Mouse (Mus musculus) adrenal gland, adult 18-20 months (tissue): ENCODE measurements around the gene Poldip2. TPM values are rescaled to one million over a fixed set of nuclear protein-coding genes. Genes with fewer than 3 reads are reported as not detected.

ENCODE experiments used
- DNase-seq, 2 experiments: peaks; one replicate each; pipeline ENCODE4 v3.0.0; 2021 to 2022; ENCODE audit warnings: low spot score in 2 of 2
- long read RNA-seq, 2 experiments: library from polyadenylated mRNA; stranded (forward); transcript quantifications; one replicate each; pipeline ENCODE4 v2.0.0; 2021
- total RNA-seq, 2 experiments: library from RNA; stranded (reverse); gene quantifications; 1 replicate in 1 of 2; 2 replicates in 1 of 2; pipeline ENCODE4 v1.2.3; 2021

The Poldip2 gene
- total RNA-seq, result 100 to 1,000 TPM; 153 to 166 TPM
- long read RNA-seq, experiment 1, transcript Poldip2-201 (11 exons, 2,054 nt), result major isoform, 195 of 220 reads
- long read RNA-seq, experiment 1, partial matches to known transcripts, result 5 of 220 reads
- long read RNA-seq, experiment 1, other reads (novel, unspliced or antisense), result 18 of 220 reads
- long read RNA-seq, experiment 2, transcript Poldip2-201 (11 exons, 2,054 nt), result major isoform, 344 of 388 reads
- long read RNA-seq, experiment 2, partial matches to known transcripts, result 12 of 388 reads
- long read RNA-seq, experiment 2, other reads (novel, unspliced or antisense), result 29 of 388 reads

GRCm38 (mm10) chr11:78512025-78512957 is at the start of gene Poldip2, which contains the start of gene Tmem199:
Poldip2 (plus strand) TSS chr11:78512193.
Tmem199 (minus strand) TSS chr11:78512172.
- peak; percentile 83 to 86 for DNase-seq

DNA sequence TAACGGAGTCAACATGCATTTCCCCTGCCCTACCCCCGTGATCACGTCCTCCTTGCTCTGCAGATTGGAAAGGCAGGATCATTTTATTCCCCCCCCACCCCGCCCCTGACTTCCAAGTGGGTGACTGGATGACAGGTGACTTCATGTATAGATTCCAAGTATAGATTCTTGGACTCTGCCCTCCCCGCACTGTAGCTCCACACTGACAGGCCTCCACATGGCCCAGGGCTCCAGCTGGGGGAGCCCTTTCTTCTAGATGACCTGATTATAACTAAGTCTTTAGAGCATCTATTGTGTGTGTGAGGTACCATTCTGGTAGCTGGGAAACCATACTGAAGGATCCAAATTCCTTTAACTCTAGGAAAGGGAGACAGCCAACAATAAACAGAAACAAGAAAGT is 49.3 kb upstream of the Poldip2 start:
- DNase-seq, result no peak

- DNase-seq, result peak in 1 of 2 experiments; percentile 34
Observed at GRCm38 (mm10) chr11:78463286-78464036, 48.5 kb upstream of the Poldip2 start.

DNA sequence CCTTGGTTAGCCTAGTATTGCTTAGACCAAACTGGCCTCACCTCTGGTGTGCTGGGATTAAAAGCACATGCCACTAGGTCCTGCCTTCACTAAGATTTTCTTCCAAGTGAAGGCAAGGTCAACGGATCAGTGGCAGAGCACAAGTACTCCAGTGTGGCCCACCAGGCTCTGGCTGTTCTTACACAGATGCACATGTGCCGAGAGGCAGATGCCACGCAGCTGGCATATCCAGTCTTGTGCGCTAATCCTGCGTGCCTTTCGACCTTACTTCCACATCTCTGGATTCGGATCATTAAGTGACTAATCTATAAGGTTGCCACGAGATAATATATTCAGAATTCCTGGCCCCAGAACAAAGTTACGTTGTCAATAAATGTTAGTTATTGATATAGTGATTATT is 46.9 kb upstream of the Poldip2 start:
- DNase-seq, result no peak

DNA sequence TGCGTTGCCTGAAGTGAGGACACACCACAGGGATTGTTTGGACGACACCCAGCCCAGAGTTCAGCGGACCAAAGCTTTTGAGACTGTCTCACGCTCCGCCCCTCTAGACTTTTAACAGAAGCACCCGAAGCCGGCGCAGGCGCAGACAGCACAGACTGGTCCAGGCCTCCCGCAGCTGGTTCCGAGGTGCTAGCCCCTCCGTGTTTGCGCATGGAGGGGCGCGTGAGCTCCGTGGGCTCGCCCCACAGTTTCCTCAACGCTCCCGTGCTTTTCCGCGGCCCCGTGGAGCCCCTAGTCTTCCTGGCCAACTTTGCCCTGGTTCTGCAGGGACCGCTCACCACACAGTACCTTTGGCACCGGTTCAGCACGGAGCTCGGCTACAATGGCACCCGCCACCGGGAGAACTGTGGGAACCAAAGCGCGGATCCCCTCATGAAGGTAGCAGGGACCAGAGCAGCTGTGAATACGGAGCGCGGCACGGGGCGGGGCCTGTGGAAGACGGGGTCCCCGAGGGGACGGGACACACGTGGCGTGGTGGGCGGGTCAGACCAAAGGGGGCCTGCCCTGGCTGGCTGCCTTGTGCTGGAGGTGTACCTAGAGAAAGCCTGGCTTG is 46.3 kb upstream of the Poldip2 start, which contains the start of gene Slc46a1:
Gene Slc46a1 (plus strand): TSS at position 130 of the 613 bp plus-strand sequence.
- peak; percentile 80 to 84 for DNase-seq

GRCm38 (mm10) chr11:78466242-78466912 is 45.6 kb upstream of the Poldip2 start:
- DNase-seq, result no peak

DNA sequence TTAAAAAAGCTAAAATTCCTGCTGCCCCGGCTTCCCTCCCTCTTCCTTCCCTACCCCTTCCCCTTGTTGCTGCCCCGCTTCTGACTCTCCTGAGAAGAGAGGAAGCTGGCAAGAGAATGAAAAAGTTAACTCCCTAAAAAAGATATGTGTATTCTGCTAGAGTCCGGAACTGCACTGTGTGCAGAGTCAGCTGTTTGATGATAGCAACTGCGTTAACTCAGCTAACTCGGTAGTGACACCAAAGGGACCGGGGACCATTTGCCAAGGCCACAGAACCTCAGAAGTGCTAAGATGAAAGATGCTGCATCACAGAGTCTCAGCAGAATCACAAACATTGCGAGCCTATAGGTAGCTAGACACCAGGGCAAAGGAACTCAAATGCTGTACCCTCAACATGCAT is 44.5 kb upstream of the Poldip2 start:
- no peak for DNase-seq

GRCm38 (mm10) chr11:78467932-78468331 is 44.1 kb upstream of the Poldip2 start:
- DNase-seq, result no peak

DNA sequence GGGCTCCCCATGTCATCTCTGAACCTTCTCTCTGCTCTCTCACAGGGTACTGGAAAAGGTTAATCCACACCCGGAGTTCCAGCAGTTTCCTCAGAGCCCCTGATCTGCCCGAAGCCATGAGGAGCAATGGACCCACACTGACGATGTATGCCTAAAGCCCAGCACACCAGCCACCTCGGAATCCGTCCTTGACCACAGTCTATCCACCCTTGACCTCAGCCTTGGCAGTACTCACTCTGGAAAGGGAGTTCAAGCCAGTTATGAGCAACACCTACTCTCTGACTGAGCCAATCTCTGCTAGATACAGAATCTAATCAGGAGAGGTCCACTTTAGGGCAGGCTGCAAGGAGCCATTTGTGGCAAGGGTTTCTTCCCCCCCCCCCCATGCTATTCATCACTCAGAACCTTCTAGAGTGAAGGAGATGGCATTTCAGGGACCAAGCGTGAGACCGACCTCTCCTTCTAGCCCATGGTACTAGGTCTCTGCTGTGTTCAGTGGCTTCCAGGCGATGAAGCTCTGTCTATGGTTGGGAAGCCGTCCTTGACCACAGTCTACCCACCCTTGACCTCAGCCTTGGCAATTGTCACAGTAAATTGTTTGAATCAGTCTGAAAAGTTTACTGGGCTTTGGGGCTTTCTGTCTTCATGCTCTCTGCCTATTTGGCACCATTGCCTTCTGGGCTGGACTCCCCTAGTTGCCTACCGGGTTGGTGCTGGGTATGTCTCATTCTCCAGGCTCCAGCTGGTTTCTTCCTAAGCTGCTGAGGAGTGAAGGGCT is 40.5 kb upstream of the Poldip2 start:
- DNase-seq, result peak in 1 of 2 experiments; percentile 30

GRCm38 (mm10) chr11:78475289-78475688 is 36.7 kb upstream of the Poldip2 start:
- DNase-seq, result no peak

- no peak for DNase-seq
Observed at GRCm38 (mm10) chr11:78483639-78484038, 28.4 kb upstream of the Poldip2 start.

DNA sequence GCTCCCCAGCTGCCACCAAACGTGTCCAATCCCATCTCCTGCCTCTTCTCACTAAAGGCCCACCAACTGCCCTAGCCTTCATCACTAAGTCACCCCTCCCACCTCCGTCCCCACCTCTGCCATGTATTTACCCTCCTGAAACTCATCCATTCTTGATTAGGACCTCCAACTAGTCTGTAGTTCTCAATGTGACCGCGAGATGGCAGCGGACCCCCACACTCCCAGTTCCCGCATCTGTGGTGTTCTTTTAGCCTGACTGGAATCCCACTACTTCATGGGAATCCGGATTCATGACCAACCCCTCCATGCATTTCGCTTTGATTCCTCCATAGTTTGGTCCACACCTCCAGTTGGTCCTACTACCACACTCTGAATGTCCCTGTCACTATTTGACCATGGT is 23.8 kb upstream of the Poldip2 start:
- DNase-seq, result peak; percentile 70 to 74

DNA sequence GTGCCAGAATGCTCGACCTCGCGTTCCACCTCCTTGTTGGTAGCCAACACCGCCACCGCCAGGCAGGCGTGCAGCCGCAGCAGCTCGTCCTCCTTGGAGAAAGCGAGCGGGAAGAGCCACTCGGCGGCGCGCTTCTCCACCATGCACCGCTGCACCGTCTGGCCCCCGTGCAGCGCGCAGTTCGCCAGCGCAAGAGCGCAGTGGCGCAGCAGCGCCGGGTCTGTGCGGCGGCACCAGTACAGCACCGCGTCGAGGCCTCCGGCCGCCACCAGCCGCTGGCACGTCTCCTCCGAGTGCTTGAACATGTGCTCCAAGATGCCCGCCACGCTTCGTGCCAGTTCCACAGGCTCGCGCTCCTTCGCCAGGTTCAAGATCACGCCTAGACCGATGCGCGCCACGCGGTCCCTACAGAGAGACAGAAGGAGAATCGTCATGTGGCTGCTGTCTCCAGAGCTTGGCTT is 21.2 kb upstream of the Poldip2 start:
- DNase-seq, result peak; percentile 34 to 36

- no peak for DNase-seq
Observed at GRCm38 (mm10) chr11:78495904-78496303, 16.1 kb upstream of the Poldip2 start.

GRCm38 (mm10) chr11:78497071-78497541 is 14.9 kb upstream of the Poldip2 start:
- peak; percentile 15 to 47 for DNase-seq

DNA sequence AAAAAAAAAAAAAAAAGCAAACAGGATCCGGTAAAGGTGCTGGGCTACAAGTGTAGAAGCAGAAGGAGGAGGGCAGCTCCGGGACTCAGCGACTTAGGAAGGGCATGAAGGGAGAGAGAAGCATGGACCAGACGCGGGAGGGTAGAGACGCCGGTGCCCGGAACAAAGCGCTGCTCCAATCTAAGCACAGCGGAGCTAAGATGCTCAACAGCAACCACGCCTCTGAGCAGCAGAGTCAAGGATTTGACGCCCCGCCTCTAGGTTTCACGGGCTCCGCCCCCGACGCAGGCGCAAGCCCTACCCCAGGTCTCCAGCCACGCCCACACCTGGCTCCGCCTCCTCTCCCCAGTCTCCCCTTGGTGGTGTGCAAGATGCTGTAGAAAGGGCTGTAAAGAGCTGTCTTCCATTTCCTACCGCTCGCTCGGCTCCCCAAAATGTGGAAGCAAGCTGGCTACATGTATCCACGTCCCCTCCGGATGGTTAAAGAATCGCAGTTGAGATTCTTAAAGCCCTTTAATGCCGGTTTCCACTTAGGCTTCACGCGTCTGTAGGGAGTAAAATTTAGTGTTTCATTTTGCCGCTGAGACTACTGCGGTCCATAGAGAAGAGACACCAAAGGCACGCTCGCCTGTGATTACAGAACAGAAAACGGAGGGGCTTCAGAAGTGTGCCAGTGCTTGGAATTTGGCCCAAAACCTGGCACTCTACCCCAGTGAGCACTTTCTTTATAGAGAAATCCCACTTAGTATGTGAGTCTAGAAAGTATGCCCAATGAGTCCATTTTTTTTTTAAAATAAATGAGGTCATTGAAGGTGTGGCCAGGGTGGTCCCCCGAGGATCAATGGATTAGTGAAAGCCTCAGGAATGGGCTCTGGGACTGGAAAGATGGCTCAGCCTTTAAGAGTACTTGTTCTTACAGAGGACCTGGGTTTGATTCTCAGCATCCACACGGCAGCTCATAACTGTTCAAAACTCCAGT is 14.2 kb upstream of the Poldip2 start, which contains the start of gene Sarm1:
Gene Sarm1 (minus strand): TSS at position 211 of the 979 bp plus-strand sequence.
- DNase-seq, result peak; percentile 91 to 92

- DNase-seq, result no peak
Observed at GRCm38 (mm10) chr11:78499004-78499403, 13.0 kb upstream of the Poldip2 start, which contains the start of gene Vtn. Vtn (plus strand) TSS chr11:78499091.

DNA sequence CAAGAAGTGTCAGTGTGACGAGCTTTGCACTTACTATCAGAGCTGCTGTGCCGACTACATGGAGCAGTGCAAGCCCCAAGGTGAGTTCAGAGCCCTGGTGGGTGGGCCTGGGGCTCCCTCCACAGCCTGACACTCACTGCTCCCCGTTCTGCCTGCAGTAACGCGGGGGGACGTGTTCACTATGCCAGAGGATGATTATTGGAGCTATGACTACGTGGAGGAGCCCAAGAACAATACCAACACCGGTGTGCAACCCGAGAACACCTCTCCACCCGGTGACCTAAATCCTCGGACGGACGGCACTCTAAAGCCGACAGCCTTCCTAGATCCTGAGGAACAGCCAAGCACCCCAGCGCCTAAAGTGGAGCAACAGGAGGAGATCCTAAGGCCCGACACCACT is 12.4 kb upstream of the Poldip2 start:
- no peak for DNase-seq
